Mouse (Mus musculus) telencephalon, adult 2 months (tissue): ENCODE measurements around the gene Phf5a.

ENCODE experiments used
- DNase-seq: peaks from one replicate; pipeline ENCODE4 v3.0.0-alpha.2; 2011; ENCODE audit warnings: low read depth, low spot score

The Phf5a gene

DNA sequence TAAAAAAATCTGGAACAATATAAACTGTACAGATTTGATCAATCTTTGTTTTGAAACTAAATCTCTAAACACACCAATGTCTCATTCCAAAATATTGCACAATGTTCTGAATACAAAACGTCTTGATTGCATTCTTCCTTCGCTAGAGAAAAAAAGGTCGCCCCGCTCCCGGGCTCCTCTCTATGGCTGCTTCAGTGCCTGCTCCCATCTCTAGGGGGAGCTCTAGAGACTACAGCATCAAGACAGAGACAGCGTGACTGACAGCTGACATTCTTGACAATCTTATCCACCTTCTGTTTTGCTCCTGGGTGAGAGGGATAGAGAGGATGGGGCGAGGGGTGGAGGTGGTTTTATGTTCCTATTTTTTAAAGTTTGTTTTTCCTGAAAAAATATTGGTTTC is 23.4 kb downstream of the Phf5a start:
- no peak for DNase-seq

- DNase-seq = no peak
Observed at GRCm38 (mm10) chr15:81847861-81848260, 23.9 kb downstream of the Phf5a start.

- DNase-seq = no peak
Observed at GRCm38 (mm10) chr15:81847161-81847560, 24.6 kb downstream of the Phf5a start.

DNA sequence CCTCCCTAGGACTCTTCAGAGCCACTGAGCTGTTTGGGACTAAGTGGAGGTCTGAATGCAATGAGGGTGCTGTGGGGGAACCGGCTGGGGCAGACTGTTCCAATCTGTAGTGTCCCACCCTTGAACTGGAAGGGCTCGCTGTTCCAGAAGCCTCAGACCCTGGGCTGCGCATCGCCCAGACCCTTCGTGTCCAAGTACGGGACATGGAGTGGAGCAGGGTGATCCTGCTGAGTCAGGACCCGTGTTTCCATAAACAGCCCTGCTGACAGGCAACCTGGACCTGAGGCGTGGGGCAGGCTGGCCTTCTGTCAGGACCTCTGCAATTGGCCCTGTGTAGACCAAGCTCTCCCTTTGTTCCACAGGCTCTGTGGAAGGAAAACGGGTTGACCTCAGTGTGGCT is 25.0 kb downstream of the Phf5a start:
- no peak for DNase-seq

DNA sequence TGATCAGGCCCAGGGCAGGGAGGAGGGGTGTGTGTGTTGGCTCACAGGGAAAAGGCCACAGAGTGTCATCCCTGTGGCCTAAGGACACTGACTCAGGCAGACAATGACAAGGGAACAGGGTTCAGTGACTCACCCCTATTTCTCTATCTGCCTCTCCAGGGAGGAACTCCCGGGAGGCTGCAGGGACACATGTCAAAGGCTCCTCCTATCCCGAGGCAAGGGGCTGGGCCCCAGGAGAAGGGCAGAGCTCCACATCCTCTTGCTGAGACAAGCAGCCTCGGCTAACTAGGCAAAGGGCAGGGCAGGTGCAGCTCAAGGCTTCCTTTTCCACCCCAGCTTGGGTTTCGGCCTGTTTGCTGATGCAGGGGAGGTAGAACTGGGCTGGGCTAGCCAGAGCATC is 26.0 kb downstream of the Phf5a start:
- DNase-seq = no peak

DNA sequence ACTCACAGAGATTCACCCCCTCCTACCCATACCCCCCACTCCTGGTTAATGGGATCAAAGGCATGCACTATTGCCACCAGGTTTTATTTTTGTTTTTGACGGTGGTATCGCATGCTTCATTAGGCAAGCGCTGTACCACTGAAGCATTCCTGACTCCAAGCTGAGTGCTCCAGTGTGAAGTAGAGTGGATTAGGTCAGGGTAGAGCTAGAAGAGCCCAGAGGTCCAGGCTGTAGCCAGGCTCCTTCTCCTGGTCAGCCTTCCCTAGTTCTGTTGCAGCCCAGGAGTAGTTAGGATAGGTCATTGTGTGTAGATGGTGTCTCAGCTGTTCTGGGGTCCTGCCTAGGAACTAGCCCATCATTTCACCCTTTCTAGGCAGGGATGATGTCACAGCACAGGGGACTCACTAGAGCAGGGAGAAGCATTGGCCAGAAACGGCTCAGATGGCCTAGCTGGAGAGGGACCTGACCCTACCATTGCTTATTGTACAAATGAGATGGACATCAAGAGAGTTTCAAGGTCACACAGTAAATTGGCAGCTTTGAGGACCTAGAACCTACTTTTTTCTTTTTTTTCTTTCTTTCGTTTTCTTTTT is 26.6 kb downstream of the Phf5a start:
- DNase-seq = no peak

DNA sequence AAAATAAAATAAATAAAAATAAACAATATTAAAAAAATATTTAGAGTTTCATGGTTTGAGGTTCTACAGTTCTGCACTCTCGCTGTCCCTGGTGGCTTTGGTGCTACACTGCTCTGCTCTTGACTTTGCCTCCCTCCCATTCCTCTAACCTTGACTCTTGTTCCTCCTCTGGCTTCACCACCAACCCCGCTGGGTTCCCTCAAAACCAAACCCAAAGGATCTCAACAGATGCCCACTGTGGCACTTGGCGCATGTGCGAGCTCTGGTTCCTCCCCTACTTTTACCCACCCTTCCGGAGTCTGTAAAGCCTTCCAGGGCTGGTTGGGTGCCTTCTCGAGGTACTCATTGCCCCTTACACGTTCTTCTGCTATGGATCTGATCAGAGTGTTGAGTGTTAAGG is 29.4 kb downstream of the Phf5a start:
- DNase-seq = no peak

DNA sequence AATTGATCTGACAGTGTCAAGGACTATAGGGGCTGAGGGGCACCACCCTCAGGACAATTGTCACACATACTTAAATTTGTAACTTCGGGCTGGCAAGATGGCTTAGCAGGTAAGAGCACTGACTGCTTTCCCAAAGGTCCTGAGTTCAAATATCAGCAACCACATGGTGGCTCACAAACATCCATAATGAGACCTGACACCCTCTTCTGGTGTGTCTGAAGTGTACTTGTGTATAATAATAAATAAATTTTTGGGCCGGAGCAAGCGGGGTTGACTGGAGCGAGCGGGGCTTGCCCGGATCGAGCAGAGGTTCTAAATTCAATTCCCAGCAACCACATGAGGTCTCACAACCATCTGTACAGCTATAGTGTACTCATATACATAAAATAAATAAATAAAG is 31.4 kb downstream of the Phf5a start:
- DNase-seq = no peak

DNA sequence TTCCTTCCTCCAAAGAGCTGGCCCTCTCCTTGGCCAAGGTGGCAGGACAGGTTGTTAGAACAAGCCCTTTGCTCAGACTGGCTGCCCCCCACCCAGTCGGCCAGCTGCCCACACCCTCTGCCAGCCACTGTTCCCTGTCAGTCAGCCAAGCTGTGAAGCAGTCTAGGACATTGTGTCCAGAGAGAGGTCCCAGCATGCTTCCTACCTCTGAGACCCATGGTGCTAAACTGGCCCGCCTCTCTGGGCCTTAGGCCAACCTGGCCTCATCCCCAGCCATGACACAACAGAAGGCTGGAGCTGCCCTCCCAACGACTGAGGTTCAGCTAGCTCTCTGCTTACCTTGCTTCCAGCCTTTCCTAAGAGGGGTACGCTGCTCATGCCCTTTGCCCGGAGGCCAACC is 32.1 kb downstream of the Phf5a start:
- DNase-seq = no peak

DNA sequence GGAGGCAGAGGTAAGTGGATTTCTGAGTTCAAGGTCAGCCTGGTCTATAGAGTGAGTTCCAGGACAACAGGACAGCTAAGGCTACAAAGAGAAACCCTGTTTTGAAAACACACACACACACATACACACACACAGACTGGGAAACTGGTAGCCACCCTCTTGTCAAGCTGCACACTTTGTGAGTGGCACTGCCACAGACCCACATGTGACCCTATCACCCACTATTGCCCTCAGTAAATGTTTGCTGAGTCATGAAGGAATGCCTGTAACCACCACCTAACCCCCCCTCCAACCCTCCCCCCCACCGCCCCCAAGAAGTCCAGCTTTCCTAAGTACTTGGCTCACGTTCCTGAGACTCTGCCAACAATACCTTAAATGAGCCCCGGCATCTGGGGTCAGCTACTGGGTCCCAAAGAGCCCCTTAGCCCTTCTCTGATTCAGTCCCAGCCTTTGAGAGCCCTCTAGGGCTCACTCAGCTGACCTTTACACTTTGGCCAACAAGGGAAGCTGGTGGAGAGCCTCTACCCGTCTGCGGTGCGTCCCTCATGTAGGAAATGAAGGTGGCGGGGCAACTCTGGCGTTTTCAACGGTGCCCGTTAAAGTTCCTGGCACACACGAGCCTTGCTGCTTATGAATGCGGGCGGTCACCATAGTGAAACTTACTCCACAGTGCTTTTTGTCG is 33.0 kb downstream of the Phf5a start:
- no peak for DNase-seq

DNA sequence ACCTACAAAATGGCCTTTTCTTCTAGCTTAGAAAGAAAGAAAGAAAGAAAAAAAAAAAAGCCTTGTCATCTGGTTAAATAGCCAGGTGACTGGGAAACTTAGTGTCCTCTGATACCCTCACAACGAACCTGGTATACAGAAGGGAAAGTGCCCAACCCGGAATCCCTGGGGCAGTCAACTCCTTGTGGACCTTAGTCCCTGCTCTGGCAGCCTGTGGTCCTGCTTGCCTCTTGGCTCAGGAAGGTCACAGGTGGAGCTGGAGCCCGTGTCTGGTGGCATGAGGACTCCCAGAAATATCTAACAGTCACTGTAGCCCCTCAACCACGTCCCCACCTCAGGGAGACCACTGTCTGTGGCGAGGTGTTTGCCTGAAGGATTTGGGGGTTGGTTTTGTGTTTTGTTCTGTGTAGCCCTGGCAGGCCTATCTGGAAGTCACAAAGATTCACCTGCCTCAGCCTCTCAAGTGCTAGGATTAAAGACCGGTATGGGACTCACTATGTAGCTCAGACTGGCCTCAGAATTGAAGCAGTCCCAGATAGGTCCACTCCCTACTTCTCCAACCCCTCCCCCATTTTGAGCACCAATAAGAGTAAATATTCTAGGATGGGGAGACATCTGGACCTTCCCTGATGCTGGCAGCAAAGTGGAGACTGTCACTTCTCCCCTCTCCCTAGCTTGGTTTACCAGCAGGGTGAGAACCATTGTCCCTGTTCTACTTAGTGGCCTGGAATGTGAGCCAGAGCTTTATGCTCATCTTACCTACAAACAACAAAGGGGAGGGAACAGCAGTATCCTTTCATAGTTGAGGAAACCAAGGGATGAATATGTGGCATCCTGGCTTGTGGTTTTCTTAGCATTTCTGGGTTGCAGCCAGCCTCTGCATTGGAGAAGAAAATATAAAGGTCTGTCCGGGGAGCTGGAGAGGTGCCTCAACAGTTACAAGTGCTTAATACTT is 34.5 kb downstream of the Phf5a start:
- DNase-seq = no peak

- DNase-seq = peak; percentile 85
Observed at GRCm38 (mm10) chr15:81836124-81836821, 35.4 kb downstream of the Phf5a start.

- DNase-seq = no peak
Observed at GRCm38 (mm10) chr15:81835007-81835880, 36.5 kb downstream of the Phf5a start.

- DNase-seq = no peak
Observed at GRCm38 (mm10) chr15:81834171-81834841, 37.4 kb downstream of the Phf5a start.

GRCm38 (mm10) chr15:81833481-81833880 is 38.2 kb downstream of the Phf5a start:
- DNase-seq = no peak

DNA sequence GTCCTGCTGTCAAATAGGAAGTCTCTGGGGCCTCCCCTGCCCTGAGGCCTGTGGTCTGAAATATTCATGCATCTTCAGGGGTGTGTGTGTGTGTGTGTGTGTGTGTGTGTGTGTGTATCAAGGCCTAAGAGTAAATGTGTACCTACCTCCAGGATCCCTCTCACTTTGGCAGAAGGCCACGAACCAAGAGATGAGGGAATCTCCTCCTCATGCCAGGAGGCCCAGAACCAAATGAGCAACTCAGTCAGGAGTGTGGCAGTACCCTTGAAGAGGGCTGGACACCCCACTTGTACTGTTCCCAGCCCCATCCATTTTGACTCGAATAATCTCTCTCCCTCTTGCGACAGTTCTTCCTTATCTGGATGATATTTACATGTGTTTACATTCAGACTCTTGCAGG is 39.5 kb downstream of the Phf5a start:
- DNase-seq = no peak

DNA sequence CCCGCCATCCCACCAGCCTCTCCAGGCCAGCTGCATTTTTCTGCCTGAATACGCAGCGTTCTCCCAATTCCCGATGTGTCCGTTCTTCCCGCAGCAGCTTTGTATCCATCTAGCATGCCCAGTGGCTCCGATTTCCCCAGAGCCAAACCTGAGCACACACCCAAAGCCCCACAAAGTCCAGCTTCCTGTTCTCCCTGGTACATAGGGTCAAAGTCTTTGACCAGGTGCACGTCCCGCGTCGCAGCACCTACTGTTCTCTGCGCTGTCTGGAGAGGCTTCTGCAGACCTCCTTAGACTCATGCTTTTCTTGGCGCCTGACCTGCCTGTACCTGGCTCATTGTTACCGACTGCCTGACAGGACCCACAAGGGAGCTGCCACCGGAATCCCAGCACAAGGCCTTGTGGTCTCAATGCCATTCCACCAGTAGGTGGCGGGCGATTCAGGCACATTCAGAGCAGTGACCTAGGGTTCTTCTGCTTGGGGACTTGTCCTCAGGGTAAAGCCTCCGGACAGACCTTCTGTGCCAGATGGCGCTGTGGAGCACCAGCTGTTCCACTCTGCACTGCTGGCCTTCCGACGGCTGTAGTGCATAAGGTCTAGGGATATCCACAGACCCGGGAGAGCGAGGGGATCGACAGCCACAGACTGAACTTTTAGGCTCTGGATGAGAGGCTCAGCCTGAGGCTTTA is 40.4 kb downstream of the Phf5a start:
- peak; percentile 80 for DNase-seq

DNA sequence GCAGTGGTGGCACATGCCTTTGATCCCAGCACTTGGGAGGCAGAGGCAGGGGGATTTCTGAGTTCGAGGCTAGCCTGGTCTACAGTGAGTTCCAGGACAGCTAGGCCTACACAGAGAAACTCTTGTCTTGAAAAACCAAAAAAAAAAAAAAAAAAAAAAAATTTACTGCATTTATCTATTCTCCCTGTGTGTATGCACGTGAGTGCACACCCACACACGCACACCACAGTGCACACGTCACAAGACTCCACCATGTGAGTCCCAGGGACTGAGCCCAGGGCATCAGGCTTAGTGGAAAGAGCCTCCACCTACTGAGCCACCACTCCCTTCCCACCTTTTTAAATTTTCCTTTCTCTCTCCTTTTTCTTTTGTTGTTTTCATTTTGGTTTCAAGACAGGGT is 41.2 kb downstream of the Phf5a start:
- DNase-seq = no peak

- DNase-seq = no peak
Observed at GRCm38 (mm10) chr15:81829208-81829580, 42.5 kb downstream of the Phf5a start.
